Mouse (Mus musculus) testis, postnatal 10 days (tissue): ENCODE data around the gene Nxnl2.

Source experiments
- DNase-seq: peaks from one replicate; pipeline ENCODE4 v3.0.0; 2021; ENCODE audit warnings: low spot score

Nxnl2 gene

DNA sequence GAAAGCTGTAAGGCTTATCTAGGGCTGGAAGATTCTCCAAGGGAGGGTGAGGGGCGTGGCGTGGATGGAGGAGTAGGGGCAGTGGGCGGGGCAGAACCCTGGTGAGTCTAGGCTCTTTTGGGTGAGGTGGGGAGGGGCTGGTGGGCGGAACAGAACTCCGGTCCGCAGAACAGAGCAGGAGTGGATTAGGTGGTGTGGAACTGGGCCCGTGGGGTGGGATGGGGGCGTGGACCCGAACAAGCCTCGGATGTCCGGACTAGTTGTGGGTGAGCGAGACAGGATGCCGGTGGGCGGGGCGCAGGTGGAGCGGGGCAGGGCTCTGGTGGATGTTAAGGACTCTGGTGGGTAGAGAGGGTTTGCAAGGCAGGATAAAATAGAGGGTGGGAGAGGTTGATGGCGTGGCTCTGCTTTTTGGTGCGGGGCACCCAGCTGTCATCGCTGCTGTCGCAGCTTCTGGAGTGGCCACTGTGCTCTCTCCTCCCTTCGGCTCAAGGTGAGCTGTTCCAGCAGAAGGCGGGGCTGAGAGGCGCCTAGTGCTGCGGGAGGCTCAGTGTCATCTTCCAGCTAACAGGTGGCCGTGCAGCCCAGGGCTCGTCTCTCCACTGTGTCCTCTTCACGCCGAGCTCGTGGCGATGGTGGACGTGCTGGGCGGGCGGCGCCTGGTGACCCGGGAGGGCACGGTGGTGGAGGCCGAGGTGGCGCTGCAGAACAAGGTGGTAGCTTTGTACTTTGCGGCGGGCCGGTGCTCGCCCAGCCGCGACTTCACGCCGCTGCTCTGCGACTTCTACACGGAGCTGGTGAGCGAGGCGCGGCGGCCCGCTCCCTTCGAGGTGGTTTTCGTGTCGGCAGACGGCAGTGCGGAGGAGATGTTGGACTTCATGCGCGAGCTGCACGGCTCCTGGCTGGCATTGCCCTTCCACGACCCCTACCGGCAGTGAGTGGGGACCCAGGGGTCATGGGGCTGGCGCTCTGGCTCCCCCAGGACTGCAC, at the start of gene Nxnl2:
Gene Nxnl2 (plus strand): TSS at position 332 of the 990 bp plus-strand sequence.
- peak; percentile 92 for DNase-seq

DNA sequence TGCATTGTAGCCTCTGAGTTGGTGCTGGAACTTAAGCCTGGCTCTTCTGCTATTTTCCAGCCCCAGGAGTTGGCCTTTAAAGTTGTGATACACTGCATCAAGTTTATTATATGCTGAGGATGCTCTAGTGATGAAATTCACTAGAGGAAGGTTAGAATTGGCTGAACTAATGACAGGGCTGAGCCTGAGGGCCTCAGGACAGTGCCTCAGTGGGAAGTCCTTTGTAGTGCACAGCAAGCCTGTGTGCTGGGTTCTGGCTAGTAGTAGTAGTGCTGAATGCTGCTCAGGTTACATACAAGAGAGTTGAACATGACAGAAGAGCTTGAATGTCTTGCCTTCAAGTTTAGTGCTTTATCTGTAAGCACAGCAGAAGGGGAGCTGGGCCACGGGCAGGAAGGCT, 48.9 kb upstream of the Nxnl2 start:
- no peak for DNase-seq

DNA sequence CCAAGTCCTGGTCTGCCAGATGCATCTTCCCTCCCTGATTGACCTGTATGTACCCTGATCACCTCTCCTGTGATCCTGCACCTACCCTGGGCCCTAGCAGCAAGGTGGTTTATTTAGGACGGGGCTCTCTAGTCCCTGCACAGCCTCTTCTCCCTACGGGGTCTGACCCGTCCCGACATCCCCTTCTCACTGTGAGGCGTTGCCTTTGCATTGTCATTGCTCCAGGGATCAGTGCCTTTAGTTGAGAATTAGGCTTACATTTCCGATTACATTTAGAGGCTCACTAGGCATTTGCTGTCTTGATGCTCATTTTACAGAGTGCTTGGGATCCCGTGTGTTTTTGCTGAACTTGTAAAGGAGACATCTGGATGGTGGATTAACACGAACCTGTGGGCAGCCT, 48.1 kb upstream of the Nxnl2 start:
- no peak for DNase-seq

DNA sequence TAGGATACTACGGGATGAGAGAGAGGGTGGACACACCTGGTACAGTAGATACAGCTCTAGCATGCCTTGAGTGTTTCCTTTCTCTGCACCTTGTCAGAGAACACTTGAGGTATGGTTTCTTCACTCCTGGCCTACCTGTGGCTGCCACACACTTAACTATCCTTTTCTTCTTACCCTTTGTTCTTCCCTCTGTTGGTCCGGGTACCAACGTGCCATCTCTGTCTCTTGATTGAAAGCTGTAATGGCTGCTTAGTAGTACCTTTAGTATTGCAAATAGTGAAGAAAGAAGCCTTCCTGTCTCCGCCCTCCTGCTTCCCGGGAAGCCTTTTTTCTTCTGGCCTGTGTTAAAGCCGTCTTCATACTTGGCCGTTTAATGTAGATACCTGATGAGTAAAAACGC, 45.5 kb upstream of the Nxnl2 start:
- DNase-seq: no peak

DNA sequence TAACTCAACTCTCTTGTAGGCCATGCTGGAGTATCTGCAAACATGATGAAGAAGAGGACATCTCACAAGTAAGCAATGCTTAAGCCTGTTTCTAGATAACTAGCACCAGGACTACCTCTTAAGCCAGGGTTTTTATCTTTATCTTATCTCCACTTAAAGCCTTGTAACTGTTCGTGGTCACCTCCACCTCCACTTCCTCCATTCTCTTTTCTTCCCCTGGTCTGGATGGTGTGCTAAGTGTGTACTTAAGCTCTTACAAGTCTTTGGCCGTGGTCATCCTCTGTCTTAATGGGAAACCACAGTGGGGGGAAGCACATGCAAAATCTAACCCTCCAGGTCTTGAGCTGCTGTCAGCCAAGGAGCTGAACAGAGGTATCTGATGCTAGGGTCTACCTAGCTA, 42.9 kb upstream of the Nxnl2 start:
- DNase-seq: no peak

DNA sequence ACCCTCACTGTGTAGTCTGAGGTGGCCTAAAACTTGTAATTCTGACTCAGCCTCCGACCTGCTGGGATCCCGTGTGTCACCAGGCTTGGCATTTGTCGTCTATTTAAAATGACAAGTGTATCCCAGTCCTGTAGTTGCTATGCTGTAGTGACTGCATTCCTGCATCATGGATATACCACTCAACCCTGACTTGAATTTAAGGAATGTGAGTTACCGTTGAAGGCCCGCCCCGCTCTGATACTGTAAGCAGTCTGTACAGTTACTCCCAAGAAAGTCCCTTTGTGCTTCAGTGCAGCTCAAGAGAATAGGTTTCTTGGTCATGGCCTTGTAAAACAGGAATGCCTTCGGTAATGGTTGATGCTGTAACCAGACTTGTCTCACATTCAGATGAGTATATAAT, 42.4 kb upstream of the Nxnl2 start:
- DNase-seq: no peak

DNA sequence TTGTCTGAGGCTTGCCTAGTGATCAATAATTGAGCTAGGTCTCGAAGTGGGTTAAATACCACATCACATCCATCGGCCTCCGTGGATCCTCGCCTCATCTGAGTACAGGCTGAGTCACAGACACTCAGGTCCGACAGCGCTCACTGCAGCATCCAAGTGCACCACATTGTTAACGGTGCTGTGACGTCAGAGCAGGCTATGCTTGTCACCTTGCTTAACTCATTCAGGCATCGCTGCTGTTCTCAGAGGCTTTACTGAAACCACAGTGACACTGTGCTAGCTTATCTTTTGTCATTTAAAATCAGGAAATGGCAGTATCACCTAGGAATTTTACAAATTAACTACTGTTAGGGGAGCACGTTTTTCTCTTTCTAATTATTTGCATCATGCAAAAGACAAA, 39.6 kb upstream of the Nxnl2 start:
- DNase-seq: no peak

DNA sequence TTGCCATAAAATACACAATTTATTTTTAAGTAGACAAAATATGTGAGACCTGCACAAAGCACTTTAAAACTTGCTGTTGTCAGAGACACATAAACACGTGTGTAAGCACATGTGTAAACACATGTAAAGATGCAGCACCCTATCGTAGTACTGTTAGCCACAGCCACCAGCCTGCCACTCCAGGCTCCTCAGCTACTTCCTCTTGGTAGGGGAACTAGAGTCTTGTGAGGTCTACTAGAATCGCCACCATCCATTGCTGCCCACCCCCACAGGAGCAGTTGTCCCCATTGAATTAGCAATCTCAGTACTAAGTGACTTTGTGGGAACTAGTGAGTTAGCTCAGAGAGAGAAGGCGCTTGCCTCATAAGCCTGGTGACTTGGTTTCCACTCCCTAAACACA, 34.5 kb upstream of the Nxnl2 start:
- DNase-seq: no peak

DNA sequence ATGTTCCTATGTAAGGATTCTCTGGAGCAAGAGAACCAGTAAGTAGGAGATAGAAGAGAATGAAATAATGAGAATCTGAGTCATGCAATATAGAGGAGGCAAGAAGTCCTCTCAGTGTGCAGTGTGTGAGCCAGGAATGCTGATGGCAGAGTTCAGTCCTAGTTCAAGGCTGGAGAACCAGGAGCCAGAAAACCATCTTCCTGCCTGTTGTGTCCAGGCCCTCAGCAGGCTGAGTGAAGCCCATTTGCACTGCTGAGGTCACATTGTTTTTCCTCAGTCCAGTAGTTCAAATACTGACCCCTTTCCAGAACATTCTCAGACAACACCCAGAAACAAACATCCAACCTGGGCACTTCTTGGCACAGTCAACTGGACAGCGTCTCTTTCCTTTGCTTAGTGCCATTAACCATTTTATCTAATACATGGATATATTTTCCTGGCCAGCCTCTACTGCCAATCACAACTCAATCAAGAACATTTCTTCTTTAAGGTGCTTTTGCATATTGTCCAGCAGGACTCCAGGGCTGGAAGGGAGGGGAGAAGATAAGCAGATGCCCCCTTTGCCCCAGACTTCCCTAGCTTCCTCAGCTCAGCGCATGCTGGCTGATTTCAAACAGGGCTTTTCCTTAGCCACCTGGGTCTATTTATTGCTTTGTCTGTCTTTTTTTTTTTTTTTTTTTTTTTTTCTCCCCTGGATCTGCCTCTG, 33.7 kb upstream of the Nxnl2 start:
- no peak for DNase-seq

DNA sequence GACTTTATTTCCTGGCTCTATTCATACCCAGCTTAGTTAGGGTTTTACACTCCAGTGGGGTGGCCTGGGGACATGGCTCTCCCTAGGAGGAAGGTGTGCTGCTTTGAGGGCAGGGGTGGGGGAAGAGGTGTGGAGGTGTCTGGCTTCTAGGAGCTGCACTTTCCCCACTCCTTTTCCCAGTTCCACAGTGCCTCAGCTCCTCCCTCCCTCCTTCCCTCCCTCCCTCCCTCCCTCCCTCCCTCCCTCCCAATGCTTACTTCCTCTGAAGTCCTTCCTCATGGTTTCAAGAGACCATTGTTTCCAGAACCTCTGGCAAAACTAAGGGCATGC, 33.2 kb upstream of the Nxnl2 start:
- no peak for DNase-seq

DNA sequence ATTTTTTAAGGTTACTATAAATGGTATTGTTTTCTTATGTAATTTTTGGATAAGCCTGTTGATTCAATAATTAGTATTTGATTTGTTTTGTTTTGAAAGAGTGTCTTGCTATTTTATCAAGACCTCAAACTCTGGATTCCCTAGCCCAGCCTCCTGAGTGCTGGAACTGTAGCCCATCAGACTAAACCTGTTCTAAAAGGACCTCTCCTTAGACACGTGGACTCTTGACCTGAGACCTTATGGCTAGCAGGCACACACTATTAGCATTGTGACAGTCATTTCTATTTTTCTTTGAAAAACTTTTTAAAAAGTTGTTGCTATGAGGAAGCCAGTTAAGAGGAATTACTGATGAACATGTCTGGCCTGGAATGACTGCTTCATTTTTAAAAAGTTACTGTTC, 23.7 kb upstream of the Nxnl2 start:
- DNase-seq: no peak

DNA sequence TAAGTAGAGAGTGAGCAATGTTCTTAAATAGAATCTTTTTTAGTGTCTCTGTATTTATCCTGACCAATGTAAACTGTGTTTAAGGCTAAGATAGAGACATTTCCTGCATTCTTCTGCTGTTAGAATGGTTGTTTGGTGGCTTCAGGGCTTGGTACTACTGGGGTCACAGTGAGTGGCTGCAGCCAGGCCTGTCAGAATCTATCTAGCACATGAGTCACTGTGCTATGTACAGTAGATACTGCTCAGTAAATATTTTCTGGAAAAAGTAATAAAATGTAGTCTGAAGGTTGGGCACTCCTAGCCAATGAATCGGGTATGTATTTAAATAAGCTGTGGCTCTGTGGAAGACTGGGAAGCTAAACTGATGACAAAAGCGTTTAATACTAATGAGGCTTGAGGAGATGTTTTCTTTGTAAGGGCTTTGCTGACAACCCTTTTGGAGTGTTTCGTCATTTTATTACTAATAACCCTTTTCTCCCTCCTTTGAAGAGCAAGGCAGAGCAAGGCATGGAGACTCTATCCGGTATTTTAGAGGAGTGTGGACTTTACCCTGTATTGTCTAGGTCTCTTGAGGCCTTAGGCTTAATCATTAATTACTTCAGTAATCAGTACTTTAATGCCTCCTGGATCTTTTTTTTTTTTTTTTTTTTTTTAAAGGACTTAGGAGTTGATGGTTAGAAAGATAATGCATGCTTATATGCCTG, 17.7 kb upstream of the Nxnl2 start:
- no peak for DNase-seq

DNA sequence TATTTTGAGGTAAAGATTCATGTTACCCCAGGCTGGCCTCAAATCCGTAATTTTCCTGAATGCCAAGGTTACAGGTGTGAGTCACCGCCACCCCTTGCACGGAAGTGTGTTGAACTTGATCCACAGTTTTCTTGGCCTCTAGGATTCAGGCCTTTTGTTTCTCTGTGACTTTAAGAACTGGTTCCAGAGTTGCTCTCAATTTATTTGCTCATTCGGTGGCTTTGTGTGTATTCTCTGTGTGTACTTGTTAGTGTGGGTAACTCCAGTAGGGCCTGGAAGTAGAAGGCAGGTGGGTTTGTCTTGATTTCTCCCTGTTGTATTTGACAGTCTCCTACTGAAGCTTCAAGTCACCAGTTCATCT, 17.2 kb upstream of the Nxnl2 start:
- DNase-seq: no peak

DNA sequence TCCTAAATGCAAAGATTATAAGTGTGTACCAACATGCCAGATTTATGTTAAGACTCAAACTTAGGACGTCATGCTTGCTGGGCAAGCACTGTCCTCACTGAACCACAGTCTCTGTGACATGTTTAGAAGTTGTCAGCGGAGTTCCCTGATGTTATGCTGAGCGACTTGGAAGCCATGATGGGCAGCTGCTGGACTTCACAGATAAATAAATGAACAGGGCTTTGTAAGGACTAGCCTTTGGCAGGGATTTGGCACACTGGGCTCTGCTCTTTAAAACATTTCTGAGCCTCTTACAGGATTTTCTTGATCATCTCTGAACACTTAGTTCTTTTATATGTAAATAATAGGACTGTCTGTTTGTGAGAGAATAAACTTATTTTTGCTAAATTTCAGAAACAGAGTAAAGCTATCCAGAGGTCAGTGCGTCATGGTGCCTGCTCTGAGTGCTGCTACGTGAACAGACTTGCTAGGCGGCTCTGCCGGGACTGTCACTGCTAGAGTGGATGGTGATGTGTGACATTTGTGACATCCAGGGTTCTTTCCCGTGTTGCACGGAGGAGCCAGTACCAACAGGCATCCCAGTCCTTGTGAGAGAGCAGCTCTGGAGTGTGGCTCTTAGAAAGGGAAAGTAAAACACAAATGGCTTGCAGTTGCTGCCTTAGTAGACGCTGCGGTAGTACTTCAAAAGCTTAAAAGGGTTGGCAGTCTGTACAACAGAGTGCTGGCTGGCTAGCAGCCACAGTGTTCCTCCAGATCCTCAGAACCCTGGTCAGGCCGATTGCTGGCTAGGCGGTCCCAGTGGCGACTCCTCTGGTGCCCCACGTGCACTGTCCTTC, 15.4 kb upstream of the Nxnl2 start:
- DNase-seq: peak; percentile 60

DNA sequence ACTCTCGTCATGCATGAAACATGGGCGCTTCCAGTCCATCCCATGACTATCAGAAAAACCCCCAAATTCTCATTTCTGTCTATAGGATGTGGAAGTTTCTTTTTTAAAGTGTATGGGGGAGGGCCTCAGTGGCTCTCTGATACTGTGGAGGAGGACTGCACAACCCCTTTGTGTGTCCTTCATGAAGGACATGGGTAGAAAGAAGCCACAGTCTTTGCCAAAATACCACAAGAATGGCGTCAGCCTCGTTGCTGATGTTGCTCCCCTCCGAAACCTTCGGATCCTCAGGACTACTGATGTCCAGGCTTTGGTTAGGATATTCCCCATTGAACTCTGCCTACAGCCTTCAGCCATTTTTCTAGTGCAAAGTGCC, 14.8 kb upstream of the Nxnl2 start:
- DNase-seq: no peak

DNA sequence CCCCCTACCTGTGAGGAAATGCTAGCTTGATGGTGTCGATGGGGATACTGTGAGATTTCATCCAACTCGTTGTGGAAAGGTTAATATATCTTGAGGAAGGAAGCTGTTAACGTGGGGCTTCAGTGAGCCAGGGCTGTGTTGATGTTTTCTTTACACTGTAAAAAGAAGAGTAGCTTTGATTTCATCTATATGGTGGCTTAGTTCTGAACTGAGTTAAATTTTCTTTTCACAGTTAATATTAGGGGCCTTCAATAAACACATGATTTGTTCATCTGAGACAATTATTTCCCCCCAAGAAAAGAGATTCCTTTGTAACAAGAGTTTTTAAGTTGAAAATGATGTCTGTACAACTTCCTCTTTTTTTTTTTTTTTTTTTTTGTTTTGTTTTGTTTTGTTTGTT, 13.5 kb upstream of the Nxnl2 start:
- no peak for DNase-seq

DNA sequence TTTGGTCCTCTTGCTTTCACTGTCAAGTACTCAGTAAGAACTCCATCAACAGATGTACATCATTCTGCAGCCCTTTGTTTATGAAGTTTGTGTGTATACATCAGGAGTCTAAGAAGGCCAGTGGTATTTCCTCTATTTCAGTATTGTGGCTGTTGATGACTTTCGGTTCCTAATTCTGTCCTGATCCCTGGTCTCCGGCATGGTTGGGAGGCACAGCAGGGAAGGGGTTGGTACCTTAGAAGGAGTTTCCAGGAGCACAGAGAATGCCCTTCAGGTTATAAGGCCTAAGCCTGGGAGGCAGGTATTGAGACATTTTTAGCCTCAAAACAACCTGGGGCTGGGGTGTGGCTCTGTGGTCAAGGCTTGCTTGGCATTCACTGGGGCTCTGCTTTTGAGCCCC, 9.2 kb upstream of the Nxnl2 start:
- no peak for DNase-seq

DNA sequence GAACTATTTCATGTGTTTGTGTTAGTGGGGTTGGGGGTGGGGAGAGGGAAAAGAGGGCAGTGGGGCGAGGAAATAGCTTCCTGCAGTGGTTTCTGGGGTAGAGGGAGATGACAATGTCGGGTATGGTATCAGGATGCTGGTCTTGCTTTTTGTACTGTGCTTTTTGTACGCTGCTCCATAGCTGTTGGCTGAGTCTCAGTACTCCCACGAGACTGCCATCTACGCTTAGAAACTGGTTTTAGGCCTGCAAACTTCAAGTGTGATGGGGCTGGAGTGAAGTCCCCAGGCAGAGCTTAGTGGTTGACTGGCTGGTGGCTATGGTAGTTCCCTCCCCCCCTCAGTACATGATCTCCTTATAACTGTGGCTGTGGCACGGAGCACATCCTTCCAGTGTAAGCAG, 8.6 kb upstream of the Nxnl2 start:
- no peak for DNase-seq

DNA sequence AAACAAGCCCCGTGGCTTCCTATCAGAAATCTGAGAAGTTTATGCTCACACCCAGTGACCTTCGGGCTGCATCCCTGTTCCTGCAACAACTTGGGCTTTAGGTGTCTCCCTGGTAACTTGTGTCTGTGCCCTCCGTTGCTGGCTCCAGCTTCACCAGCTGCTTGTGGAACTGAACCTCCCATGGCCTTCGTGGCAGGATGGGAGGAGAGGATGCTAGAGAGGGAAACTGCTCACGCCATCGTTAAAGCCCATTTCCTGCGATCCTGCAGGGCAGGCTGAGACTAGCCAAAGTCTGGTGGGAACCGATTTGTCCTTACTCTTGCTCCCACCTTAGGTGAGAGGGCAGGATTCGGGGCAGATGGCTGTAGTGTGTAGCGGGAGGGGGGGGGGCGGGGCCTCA, 4.1 kb upstream of the Nxnl2 start:
- no peak for DNase-seq

DNA sequence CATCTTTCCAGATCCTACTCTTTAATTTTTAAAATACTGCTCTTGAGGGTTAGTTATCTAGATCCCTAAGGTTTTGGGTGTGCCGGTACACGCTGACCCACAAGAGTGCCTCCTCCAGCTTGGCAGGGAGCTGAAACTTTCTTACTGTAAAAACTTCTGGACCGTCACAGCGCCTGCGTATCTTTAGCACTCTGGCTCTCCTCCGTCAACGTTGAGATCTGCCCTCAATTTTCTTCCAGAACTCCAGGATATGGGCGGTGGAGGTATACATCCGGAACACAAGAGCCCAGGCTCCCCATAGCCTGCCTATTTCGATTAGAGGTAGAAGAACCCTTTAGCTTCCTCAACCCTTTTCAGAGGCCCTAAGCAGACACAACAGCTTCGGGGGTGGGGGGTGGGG, 607 bp upstream of the Nxnl2 start:
- peak; percentile 62 for DNase-seq

DNA sequence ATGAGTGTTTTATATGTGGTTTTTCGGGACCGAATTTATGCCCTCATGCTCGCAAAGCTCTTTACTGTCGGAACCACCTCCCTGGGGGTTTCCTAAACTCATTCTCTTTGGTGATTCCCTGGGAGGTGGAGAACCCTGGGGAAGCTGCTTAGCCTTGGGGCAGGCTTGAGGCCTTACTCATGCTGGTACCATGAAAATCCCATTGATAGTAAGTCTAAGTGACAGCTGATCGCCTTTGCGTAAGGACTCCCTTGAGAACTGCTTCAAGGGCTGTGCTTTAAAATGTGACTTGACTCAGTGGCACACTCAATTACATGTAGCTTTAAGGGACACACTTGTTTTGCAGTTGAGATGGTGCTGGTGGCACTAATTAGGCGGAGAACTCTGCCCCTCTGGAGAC, 1.8 kb downstream of the Nxnl2 start:
- no peak for DNase-seq

DNA sequence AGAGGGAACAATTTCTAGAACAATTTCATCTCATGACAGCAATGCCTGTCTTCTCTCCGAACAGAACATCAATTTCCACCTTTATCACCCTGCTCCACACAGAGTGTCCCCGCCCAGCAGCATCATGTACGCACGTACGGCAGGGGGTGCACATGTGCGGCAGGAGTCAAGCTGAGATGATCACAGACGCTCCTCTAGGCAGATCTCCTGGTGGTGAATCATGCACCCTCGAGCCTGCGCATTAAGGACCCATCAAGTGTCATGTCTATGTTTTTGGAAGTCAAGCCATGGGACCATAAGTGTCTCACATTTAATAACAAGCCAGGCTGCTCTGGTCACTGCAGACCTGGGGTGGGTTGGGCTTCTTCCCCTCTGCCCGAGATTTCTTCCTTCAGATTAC, 8.1 kb downstream of the Nxnl2 start:
- DNase-seq: no peak
